Mouse (Mus musculus) testis, adult 2 months (tissue): ENCODE measurements around the gene Mrpl20.

Experiments
- CTCF ChIP-seq: fragments of 200-500 bp; IDR thresholded peaks from 2 replicates; pipeline ENCODE4 v1.5.1; 2012; ENCODE audit warnings: low read depth, mild to moderate bottlenecking, inconsistent platforms, low read length, moderate library complexity; ENCODE audit not compliant: control insufficient read depth, insufficient read depth, insufficient replicate concordance
- POLR2A ChIP-seq: fragments of 200-500 bp; IDR thresholded peaks from 2 replicates; pipeline ENCODE4 v1.6.1; 2012; ENCODE audit warnings: low read depth, mild to moderate bottlenecking, inconsistent platforms, low read length, moderate library complexity; ENCODE audit not compliant: control insufficient read depth

DNA sequence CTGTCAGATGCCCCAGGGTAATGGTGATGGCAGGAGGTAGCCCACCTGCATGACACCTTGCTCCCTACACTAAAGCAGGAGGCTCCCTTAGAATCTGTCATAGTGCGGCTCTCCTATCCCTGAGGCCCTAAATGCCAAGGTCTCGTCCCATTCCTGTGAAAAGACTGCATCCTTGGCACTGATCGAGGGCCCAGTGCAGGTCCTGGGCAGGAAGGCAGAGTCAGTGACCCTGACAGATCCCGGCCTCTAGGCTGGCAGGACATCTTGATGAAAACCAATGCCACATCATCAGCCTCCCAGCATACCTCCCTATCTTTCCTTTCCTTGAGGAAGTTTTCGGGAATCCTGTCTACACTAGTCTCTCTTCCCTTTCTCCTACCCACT lies 33.2 kb upstream of the Mrpl20 start:
- TF ChIP-seq CTCF (no peak), POLR2A (no peak)
